Mouse (Mus musculus) intestine, postnatal 0 days (tissue): Measurements from ENCODE around the gene Gnb1. TPM values are rescaled to one million over a fixed set of nuclear protein-coding genes. Genes with fewer than 3 reads are reported as not detected.

Experiments used
- ATAC-seq: fragments of 200-750 bp; cut with Nextera tagmentation; 2 replicates; pipeline ENCODE4 v1.8.0; 2017; ENCODE audit warnings: mild to moderate bottlenecking, moderate TSS enrichment, moderate library complexity
- H3K27ac ChIP-seq: fragments of 300-500 bp; sonication (generic); 2 replicates; pipeline ENCODE4 v1.5.1; 2014; ENCODE audit warnings: mild to moderate bottlenecking, low read depth, low read length, moderate library complexity
- H3K27me3 ChIP-seq: fragments of 300-500 bp; sonication (generic); replicated peaks from 2 replicates; pipeline ENCODE4 v1.6.1; 2014; ENCODE audit warnings: low read length, mixed read lengths; ENCODE audit not compliant: control insufficient read depth, insufficient read depth
- H3K36me3 ChIP-seq: fragments of 300-500 bp; sonication (generic); 2 replicates; pipeline ENCODE4 v1.6.1; 2014; ENCODE audit warnings: mild to moderate bottlenecking, moderate library complexity; ENCODE audit not compliant: control insufficient read depth, insufficient read depth
- H3K4me1 ChIP-seq: fragments of 300-500 bp; sonication (generic); replicated peaks from 2 replicates; pipeline ENCODE4 v1.6.1; 2014; ENCODE audit warnings: antibody characterized with exemption, low read length, mixed read lengths; ENCODE audit not compliant: control insufficient read depth, insufficient read depth
- H3K4me2 ChIP-seq: fragments of 300-500 bp; sonication (generic); replicated peaks from 2 replicates; pipeline ENCODE4 v1.6.1; 2014; ENCODE audit warnings: low read depth, mild to moderate bottlenecking, moderate library complexity
- H3K4me3 ChIP-seq: fragments of 300-500 bp; sonication (generic); 2 replicates; pipeline ENCODE4 v1.5.1; 2014; ENCODE audit warnings: low read depth, low read length
- H3K9ac ChIP-seq: fragments of 300-500 bp; sonication (generic); 2 replicates; pipeline ENCODE4 v1.6.1; 2014; ENCODE audit warnings: mild to moderate bottlenecking, low read depth, low read length
- H3K9me3 ChIP-seq: fragments of 300-500 bp; sonication (generic); 2 replicates; pipeline ENCODE4 v1.6.1; 2016; ENCODE audit warnings: mixed run types; ENCODE audit not compliant: control insufficient read depth
- CTCF ChIP-seq: sonication (generic); IDR thresholded peaks from 2 replicates; pipeline ENCODE4 v1.5.1; 2016; ENCODE audit warnings: low read depth, mild to moderate bottlenecking, control low read depth, antibody characterized with exemption, moderate library complexity
- WGBS: fragments of 180-500 bp; shearing (Covaris S2); extraction: QIAGEN DNeasy Blood & Tissue Kit; methylation state at CpG from one replicate; pipeline ENCODE4 v1.1.7; 2014; 5-methylcytosine and 5-hydroxymethylcytosine counted together
- polyA plus RNA-seq: library from polyadenylated mRNA; unstranded; fragments of >200 nt; fragmentation: Nextera tagmentation; extraction: Ambion mirVana; gene quantifications from 2 replicates; pipeline ENCODE4 v1.2.1, GENCODE M21; 2015

The Gnb1 gene
- polyA plus RNA-seq, 1 experiment from 2014 or later: 336 TPM

DNA sequence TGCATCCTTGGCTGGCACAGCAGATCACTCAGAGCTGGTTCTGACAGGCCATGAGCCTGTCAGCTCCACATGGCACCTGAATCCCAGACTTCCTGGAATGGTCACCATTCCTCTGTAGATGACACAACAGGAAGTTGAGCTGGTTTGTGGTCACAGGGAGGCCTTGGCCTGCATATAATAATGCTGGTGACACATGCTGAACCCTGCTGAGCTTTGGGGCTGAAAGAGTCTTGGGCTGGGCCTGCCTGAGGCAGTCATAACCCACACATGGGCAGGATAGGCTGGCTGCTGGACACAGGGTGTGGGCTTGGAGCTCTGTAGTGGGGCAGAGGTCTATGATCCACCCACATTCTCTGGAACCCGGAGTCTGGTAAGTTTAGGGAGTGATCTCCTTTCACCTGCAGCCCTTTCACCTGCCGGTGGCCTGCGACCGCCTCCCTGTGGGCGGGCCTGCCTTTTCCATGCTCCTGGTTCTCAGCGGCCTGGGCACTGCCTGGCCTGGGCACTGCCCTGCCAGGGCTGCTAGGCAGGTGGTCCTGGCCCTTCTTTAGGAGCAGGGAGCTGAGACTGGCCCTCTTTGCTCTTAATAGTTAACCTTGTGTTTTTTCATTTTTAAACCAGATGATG lies 91.2 kb downstream of the Gnb1 start:
- Histone ChIP-seq H3K4me3 (no peak overlapping the region), H3K4me2 (no peak overlapping the region), H3K9ac (no peak overlapping the region), H3K27me3 (no peaks in the 10 kb centered on the region), H3K4me1 (no peaks in the 10 kb centered on the region), H3K9me3 (no peaks in the 10 kb centered on the region), H3K27ac (no peak overlapping the region), H3K36me3 (peaks cover 56% of the 10 kb centered on the region)
- 75% methylated on average over 6 of the region's 6 CpGs for WGBS
- no peak for TF ChIP-seq CTCF
- ATAC-seq: peak; percentile 71

DNA sequence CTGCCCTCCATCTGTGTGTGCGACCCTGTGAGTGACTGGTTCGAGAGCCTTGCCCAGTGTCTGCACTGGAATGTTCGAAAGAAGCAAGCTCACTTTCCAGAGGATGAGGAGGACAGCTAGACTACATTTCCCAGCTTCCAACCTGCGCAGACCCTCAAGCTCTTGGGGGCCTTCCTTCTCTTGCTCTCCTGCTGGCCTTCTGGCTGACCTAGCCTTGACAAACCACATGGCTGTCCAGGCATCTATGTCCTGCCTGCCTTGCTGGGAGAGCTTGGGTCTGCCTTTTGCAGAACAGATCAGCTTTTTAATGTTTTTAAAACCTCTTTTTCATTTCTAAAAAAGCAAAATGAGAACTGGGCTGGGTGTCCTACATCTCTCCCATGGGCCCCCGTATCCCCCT lies 98.2 kb downstream of the Gnb1 start:
- Histone ChIP-seq H3K36me3 (peaks cover 58% of the 10 kb centered on the region), H3K4me3 (no peak overlapping the region), H3K4me1 (no peaks in the 10 kb centered on the region), H3K27me3 (no peaks in the 10 kb centered on the region), H3K9ac (no peak overlapping the region), H3K9me3 (no peaks in the 10 kb centered on the region), H3K27ac (no peak overlapping the region), H3K4me2 (no peak overlapping the region)
- ATAC-seq: no peak
- 88% methylated on average over 5 of the region's 5 CpGs for WGBS
- TF ChIP-seq CTCF: no peak

DNA sequence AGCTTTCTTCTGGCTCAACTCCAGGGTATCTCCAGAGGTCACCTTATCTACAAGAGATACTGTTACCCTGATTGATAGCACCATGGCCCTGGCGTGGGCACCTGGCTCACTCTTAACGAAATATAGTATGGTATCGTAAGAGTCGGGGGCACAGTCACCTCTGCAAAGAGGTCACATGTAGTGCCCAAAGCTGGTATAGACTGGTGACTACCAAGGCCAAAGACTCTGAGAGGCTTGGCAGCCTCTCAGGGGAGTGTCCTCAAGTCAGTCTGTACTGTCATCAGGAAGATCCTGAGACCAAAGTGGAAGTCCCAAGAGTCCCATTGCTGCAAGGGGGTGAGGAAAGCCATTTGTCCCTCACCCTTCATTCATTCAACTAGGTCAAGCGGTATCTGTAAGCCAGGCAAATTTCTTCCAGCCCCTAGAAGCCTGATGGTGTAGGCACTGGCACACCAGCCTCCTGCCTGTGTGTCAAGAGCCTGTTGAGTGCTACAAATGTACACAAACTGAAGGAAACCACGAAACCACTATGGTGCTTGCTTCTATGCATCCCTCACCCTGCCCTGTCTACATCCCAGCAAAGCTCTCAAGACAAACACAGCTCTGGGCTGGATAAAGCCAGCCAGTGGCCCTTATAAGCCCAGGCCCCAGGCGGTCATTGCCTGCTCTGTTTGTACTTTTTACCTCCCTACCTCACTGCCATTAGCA lies 100.0 kb downstream of the Gnb1 start:
- no peak overlapping the region for H3K27ac ChIP-seq
- H3K4me2 ChIP-seq: no peak overlapping the region
- H3K36me3 ChIP-seq: peaks cover 43% of the 10 kb centered on the region
- H3K4me3 ChIP-seq: no peak overlapping the region
- H3K4me1 ChIP-seq: no peaks in the 10 kb centered on the region
- H3K9ac ChIP-seq: no peak overlapping the region
- H3K9me3 ChIP-seq: no peaks in the 10 kb centered on the region
- 73% methylated on average over 7 of the region's 7 CpGs for WGBS
- ATAC-seq: no peak
- no peak for TF ChIP-seq CTCF
- no peaks in the 10 kb centered on the region for H3K27me3 ChIP-seq

DNA sequence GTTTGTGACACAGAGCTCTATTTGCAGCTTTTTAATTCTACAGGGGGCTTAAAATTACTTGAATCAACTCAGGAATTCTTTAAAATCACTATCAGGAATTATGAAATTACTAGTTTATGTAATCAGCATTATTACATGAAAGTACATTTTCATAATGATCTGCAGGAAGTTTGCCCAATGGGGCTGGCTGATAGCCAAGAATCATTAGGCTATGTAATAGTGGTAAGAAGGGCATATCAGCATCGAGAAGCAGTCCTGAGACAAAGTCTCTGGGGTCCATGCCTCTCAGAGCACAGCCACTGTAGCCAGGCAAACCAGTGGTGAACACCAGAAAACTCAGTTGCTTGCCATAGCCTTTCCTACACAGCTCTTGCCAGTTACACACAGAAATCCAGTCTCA lies 102.6 kb downstream of the Gnb1 start:
- H3K9me3 ChIP-seq: no peaks in the 10 kb centered on the region
- 36% methylated on average over 1 of the region's 1 CpGs for WGBS
- TF ChIP-seq CTCF: no peak

DNA sequence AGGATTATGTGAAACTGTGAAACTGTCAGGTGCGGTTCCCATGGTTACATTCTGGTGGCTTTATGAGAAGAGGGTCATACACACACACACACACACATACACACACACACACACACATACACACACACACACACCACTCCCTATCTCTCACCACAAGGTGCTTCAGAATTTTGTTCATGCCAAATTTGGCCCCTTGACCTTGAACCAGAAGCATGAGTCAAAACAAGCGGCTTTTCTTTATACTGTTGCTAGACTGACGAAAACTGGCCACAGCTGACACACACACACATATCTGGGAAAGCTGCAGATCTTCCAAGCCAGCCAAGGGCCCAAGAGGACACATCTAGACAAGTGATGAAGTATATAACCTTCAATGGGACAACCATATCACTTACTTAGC lies 104.6 kb downstream of the Gnb1 start:
- H3K4me1 ChIP-seq: no peaks in the 10 kb centered on the region
- no peak for TF ChIP-seq CTCF
- H3K27me3 ChIP-seq: no peaks in the 10 kb centered on the region
- 78% methylated on average over 3 of the region's 3 CpGs for WGBS
- H3K9me3 ChIP-seq: no peaks in the 10 kb centered on the region
- ATAC-seq: no peak
- no peak overlapping the region for H3K27ac ChIP-seq
- H3K4me2 ChIP-seq: no peak overlapping the region
- no peaks in the 10 kb centered on the region for H3K36me3 ChIP-seq
- H3K9ac ChIP-seq: no peak overlapping the region
- H3K4me3 ChIP-seq: no peak overlapping the region

More for the DNA sequence above, 102.6 kb downstream of the Gnb1 start:
- Histone ChIP-seq H3K4me2 (no peak overlapping the region), H3K4me3 (no peak overlapping the region), H3K27me3 (no peaks in the 10 kb centered on the region), H3K27ac (no peak overlapping the region), H3K36me3 (peaks cover 18% of the 10 kb centered on the region), H3K9ac (no peak overlapping the region), H3K4me1 (no peaks in the 10 kb centered on the region)
- no peak for ATAC-seq

DNA sequence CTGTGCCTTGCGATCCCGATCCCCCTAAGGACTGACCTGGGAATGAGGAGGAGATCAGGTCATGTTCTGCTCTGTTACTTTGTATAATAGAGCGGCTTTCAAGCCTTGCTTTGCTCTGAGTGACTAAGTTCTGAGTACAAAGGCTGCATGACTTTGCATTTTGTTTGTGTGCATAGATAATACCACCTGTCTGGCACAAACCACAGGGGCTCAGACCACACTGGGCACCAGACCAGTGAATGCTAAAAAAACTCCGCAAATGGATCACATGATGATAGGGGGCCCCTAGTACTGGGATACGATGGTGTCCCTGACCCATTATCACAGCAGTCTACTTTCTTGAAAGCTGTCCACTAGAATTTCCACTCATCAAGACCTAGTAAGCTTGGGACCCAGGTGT lies 105.4 kb downstream of the Gnb1 start:
- no peaks in the 10 kb centered on the region for H3K9me3 ChIP-seq
- no peak overlapping the region for H3K9ac ChIP-seq
- 70% methylated on average over 5 of the region's 5 CpGs for WGBS
- no peaks in the 10 kb centered on the region for H3K27me3 ChIP-seq
- no peak for ATAC-seq
- no peaks in the 10 kb centered on the region for H3K36me3 ChIP-seq
- no peak overlapping the region for H3K27ac ChIP-seq
- no peak overlapping the region for H3K4me3 ChIP-seq
- TF ChIP-seq CTCF: no peak
- H3K4me2 ChIP-seq: no peak overlapping the region
- no peaks in the 10 kb centered on the region for H3K4me1 ChIP-seq
